Mouse (Mus musculus): ENCODE measurements around the gene Dnal4.

DNA sequence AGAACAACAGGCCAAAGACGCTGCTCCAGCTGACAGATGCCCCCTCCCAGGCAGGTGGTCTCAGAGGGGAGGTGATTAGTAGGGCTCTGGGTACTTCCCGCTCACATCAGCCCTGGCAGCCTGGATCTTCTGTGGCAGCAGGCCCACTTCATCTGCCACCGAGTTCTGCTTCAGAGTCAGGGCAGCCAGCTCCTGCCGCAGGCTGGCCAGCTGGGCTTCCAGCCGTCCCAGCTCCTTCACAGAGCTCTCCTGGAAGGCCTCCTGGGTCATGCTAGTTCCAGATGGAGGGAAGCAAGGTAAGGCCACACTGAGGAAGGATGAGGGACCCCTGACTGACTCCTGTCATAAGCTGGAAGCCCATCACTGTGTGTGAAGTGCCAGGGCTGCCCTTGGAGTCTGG is 49.3 kb downstream of the Dnal4 start:
- TF ChIP-seq MYOD1 (IDR thresholded peaks at IDR 0.05; ENCODE audit: control insufficient read depth, insufficient read length, low read depth) (no peak), CTCF (IDR thresholded peaks at IDR 0.05; ENCODE audit: control insufficient read depth, insufficient read depth, insufficient read length) (no peak), USF1 (IDR thresholded peaks at IDR 0.05; ENCODE audit: low read depth) (no peak), MAX (IDR thresholded peaks at IDR 0.05) (no peak)

Measured in C2C12 (cell line).